Mouse (Mus musculus): ENCODE data around the gene Oas1f.

DNA sequence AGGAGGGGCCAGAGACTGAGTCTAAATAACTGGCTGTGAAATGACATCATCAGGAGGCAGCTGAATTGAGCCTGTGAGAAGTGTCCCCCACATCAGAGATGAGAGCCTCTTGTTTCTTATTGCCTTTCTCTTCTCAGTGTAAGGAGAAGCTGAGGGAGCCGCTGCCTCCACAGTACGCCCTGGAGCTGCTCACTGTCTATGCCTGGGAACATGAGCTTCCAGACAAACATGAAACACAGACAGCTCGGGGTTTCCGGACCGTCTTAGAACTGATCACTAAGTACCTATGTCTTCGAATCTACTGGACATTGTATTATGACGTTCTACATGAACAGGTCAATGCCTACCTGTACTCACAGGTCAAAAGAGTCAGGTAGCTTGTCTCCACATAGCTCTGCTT, 23.6 kb downstream of the Oas1f start:
- TF ChIP-seq CTCF (IDR thresholded peaks at IDR 0.05; ENCODE audit: control insufficient read depth, insufficient read depth, insufficient read length), result no peak
- TF ChIP-seq MYOG (IDR thresholded peaks at IDR 0.05; ENCODE audit: control insufficient read depth, extremely low read depth, insufficient read length), result no peak
